Mouse (Mus musculus): ENCODE data around the gene Six6.

- TF ChIP-seq CTCF (IDR thresholded peaks at IDR 0.05; ENCODE audit: borderline replicate concordance, extremely low read depth, insufficient read depth, insufficient read length) = no peak
- TF ChIP-seq POLR2A (IDR thresholded peaks at IDR 0.05; ENCODE audit: borderline replicate concordance, extremely low read depth, insufficient read depth, insufficient read length, poor library complexity, severe bottlenecking) = no peak
Measured at GRCm38 (mm10) chr12:72977851-72978250, 38.2 kb downstream of the Six6 start.
